Mouse (Mus musculus): Measurements from ENCODE around the gene Nod1. TPM values are rescaled to one million over a fixed set of nuclear protein-coding genes. Genes with fewer than 3 reads are reported as not detected.

Gene Nod1
- total RNA-seq, 4 experiments from 2014 or later, result 17.8 to 19.7 (median 19.4) TPM

GRCm38 (mm10) chr6:54940126-54940525 lies 32.3 kb downstream of the Nod1 start:
- DNase-seq (ENCODE audit: low spot score), result no peak

- DNase-seq (ENCODE audit: low spot score), result peak; percentile 84
Measured at GRCm38 (mm10) chr6:54939631-54940030, 32.8 kb downstream of the Nod1 start.

- no peak for DNase-seq (ENCODE audit: low spot score)
Measured at GRCm38 (mm10) chr6:54936496-54936895, 35.9 kb downstream of the Nod1 start.

GRCm38 (mm10) chr6:54934930-54935329 lies 37.5 kb downstream of the Nod1 start:
- DNase-seq (ENCODE audit: low spot score), result no peak

DNA sequence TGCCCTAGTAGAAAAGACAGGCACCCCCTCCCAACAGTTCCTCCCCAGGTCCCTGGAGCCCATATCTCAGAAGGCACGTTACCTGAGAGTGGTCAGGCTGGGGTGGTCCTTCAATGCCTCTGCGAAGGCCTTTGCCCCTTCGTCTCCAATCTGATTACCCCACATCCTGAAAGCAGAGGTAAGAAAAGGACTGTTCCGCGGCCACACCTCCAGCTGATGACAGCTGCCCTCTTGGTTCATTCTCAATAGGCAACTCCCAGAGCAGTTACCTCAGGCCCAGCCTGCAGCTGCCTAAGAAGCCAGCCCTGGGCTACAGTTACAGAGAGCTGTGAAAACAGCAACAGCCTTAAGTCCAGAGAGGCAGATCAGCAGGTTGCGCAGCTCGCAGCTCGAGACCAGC lies 38.1 kb downstream of the Nod1 start:
- DNase-seq (ENCODE audit: low spot score), result no peak

- DNase-seq (ENCODE audit: low spot score), result peak; percentile 51
Measured at GRCm38 (mm10) chr6:54933866-54934265, 38.5 kb downstream of the Nod1 start.

DNA sequence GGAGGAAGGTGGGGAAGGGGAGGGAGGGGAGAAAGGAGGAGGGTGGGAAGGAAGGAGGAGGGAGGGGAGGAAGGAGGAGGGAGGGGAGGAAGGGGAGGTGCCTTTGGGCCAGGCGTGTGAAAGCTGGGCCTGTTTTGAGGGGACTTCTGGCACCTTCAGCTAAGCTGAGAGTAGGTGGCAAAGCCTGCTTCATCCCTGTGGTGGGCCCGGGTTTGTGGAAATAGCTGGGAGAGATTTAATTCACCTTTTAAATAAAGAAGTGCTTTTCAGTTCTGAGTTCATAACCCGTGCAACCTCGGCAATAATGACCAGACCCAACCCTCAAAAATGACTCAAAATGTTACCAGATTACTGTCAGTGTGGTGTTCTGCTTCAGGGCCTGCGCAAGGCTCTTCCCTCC lies 39.2 kb downstream of the Nod1 start:
- DNase-seq (ENCODE audit: low spot score), result no peak

GRCm38 (mm10) chr6:54932526-54932925 lies 39.9 kb downstream of the Nod1 start:
- no peak for DNase-seq (ENCODE audit: low spot score)

DNA sequence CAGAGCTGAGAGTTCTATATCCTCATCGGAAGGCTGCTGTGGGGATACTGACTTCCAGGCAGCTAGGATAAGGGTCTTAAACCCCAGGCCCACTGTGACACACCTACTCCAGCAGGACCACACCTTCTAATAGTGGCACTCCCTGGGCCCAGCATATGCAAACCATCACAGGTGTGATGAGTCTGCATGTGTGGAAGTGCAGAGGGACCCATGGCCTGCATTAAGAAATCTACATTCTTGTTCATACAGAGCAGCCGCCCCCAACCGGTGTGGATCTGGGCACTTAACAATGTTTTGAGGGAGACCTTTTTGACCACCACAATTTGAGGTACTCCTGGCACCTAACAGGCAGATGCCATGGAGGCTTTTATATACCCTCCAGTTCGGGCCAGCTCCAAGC lies 40.8 kb downstream of the Nod1 start:
- DNase-seq (ENCODE audit: low spot score), result no peak

- no peak for DNase-seq (ENCODE audit: low spot score)
Measured at GRCm38 (mm10) chr6:54927946-54928345, 44.5 kb downstream of the Nod1 start.

DNA sequence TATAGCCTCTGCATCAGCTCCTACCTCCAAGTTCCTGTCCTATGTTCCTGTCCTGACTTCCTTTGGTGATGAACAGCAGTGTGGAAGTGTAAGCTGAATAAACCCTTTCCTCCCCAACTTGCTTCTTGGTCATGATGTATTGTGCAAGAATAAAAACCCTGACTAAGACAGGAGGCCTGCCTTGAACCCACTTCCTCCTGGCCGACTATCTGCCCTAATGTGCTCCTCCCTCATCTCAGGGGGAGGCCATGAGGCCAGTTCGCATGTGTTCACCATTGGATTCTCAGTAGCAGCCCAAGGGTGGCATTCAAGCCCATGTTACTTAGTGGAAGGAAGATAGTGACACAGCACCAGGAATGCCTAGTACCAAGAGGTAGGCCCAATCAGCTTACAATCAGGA lies 45.5 kb downstream of the Nod1 start:
- DNase-seq (ENCODE audit: low spot score), result no peak

DNA sequence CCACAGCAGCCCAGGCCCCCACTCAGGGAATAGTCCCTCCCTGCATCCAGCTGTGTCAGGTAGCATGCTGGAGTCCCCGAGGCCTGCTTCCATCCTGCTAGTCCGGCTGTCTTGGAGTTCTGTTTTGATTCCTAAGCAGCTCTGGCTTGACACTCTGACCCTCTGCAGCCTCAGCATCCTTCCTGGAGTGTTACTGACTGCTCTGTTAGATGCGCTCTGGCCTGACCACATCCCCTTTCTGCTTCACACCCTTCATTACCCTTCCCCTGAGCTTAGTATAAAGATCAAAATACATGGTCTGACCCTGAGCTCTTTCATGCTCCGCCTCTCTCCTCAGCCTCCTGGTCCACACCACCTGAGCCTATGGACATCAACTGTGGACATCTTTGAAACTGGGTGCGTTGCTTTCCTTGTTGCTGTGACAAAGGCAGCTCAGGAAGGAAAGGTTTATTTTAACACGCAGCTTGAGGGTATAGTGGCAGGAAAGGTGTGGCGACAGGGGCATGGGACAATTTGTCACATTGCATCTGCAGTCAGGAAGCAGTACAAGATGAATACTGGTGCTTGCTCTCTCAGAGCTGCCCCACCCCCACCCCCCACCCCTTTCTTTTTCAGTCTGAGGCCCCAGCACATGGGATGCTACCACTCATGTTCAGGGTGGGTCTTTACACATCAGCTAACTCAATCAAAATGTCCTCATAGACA lies 46.5 kb downstream of the Nod1 start:
- no peak for DNase-seq (ENCODE audit: low spot score)

- no peak for DNase-seq (ENCODE audit: low spot score)
Measured at GRCm38 (mm10) chr6:54924538-54924937, 47.9 kb downstream of the Nod1 start.

DNA sequence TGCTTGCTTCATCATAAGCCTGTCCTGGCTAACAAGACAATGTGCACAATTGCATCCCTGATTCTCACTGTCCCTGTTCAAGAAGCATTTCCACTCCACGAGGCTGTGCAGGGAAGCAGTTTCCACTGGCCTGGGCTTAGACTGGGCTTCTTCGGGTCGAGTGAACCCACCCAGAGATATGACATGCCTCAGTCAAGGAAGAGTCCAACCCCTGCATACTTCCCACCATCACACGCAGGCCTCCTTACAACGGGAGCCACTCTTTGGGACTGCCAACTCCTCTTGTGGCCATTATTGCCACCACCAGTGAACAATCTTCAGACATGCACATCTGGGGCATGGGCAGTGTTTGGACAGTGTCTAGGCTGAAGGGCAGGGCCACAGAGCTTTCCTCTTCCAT lies 53.9 kb downstream of the Nod1 start:
- DNase-seq (ENCODE audit: low spot score), result no peak

DNA sequence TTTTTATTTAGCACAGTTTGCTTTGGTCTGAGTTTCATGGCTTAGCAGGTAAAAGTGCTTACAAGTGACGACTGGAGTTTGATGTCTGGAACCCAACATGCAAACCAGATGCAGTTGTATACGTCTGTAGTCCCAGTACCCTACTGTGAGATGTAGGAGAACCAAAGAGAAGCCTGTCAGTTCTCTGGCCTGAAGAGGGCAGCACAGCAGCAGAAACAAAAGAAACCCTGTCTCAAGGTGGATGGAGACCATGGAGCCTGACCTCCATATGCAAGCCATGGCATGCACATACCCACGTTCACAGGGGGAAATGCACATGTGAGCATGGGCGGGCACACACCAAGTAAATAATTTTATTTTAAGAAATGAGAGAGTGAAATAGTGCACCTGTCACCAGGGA lies 54.9 kb downstream of the Nod1 start:
- peak; percentile 76 for DNase-seq (ENCODE audit: low spot score)

GRCm38 (mm10) chr6:54916941-54917340 lies 55.5 kb downstream of the Nod1 start:
- DNase-seq (ENCODE audit: low spot score), result no peak

GRCm38 (mm10) chr6:54916163-54916562 lies 56.2 kb downstream of the Nod1 start:
- no peak for DNase-seq (ENCODE audit: low spot score)

DNA sequence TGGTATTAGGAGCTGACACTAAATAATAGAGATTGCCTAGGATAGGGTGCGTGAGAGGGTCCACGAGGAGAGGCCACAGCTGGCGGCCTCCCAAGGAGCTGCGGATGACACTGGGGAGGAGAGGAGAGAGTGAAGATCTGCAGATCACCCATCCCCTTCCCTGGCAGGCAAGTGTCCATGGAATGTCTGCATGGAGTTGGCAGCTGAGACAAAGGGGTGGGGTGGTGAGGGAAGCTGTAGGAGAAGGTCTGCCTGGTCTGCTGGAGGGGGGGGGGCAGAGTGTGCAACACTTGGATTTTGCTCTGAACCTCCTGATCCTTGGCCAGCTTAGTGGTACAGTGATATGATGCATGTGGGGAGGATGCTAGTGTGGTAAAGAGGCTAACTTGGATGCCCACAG lies 57.4 kb downstream of the Nod1 start:
- DNase-seq (ENCODE audit: low spot score), result no peak

GRCm38 (mm10) chr6:54906053-54907040 lies 66.1 kb downstream of the Nod1 start:
- DNase-seq (ENCODE audit: low spot score), result peak; percentile 56

- DNase-seq (ENCODE audit: low spot score), result no peak
Measured at GRCm38 (mm10) chr6:54902547-54902946, 69.9 kb downstream of the Nod1 start.

GRCm38 (mm10) chr6:54900256-54900655 lies 72.2 kb downstream of the Nod1 start:
- no peak for DNase-seq (ENCODE audit: low spot score)

DNA sequence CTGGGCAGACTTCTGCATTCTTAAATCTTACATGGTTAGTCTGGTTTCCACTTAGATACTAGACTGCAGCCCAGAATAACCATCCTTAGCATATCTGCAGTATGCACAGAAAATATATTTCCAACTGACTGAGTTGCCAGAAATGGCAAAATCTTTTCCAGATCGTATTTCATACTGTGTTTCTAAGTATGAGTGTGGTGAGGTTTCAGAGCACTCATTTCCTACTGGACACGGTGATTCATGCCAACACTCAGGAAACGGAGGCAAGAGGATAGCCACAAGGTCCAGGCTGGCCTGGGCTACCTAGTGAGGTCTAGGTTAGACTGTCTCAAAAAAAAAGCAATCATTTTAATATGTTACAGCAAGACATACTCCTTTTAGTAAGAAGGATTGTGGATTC lies 81.0 kb downstream of the Nod1 start:
- no peak for DNase-seq (ENCODE audit: low spot score)

DNA sequence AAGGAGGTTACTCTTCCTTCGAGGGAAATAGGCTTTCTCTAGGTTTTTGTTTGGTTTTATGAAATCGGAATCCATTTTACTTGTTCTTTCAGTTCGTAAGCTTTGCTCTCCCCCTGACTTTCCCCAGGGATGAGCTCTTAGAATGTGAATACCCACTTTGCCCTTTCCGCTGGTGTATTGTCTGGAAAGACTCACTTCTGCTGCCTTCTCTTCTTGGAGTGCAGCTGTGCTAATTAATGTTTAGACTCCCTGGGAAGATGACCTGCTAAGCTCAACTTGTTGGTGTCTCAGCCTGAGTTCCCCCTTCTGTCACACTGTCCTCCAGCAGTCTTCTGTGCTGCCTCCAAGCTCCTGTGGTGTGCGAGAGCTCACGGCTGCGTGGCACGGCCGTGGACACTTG lies 82.2 kb downstream of the Nod1 start:
- no peak for DNase-seq (ENCODE audit: low spot score)

All from heart, adult 8-10 months (tissue).